Mouse (Mus musculus) heart, embryonic 14.5 days (tissue): ENCODE results near the gene Gna15. TPM values are rescaled to one million over a fixed set of nuclear protein-coding genes. Genes with fewer than 3 reads are reported as not detected.

Experiments
- ATAC-seq: fragments of 200-750 bp; cut with Nextera tagmentation; 2 replicates; pipeline ENCODE4 v1.8.0; 2017; ENCODE audit warnings: low read depth, moderate TSS enrichment; ENCODE audit not compliant: insufficient number of reproducible peaks, insufficient read depth, low FRiP score
- H3K27ac ChIP-seq, 2 experiments: fragments of 200-500 bp in 1 of 2; fragments of 300-500 bp in 1 of 2; sonication (generic) in 1 of 2; replicated peaks in 1 of 2; 2 replicates each; pipeline ENCODE4 v1.5.1; 2012 to 2014; ENCODE audit warnings: low read depth in 2 of 2, low read length in 2 of 2, control low read depth in 1 of 2, mild to moderate bottlenecking in 1 of 2, mixed read lengths in 1 of 2; ENCODE audit not compliant: control insufficient read depth in 1 of 2, insufficient read depth in 1 of 2
- H3K27me3 ChIP-seq: fragments of 300-500 bp; sonication (generic); 2 replicates; pipeline ENCODE4 v1.6.1; 2014; ENCODE audit warnings: mild to moderate bottlenecking, low read length, control low read depth; ENCODE audit not compliant: control insufficient read depth, insufficient read depth
- H3K36me3 ChIP-seq: fragments of 300-500 bp; sonication (generic); 2 replicates; pipeline ENCODE4 v1.6.1; 2014; ENCODE audit warnings: mild to moderate bottlenecking, control low read depth, low read length, mixed read lengths; ENCODE audit not compliant: control insufficient read depth, insufficient read depth
- H3K4me1 ChIP-seq, 2 experiments: fragments of 200-500 bp in 1 of 2; fragments of 300-500 bp in 1 of 2; sonication (generic) in 1 of 2; 2 replicates each; pipeline ENCODE4 v1.6.1; 2012 to 2014; ENCODE audit warnings: low read length in 2 of 2, control low read depth in 1 of 2, mixed read lengths in 1 of 2; ENCODE audit not compliant: control insufficient read depth in 2 of 2, insufficient read depth in 2 of 2
- H3K4me2 ChIP-seq: fragments of 300-500 bp; sonication (generic); 2 replicates; pipeline ENCODE4 v1.6.1; 2014; ENCODE audit warnings: mild to moderate bottlenecking, low read length
- H3K4me3 ChIP-seq, 2 experiments: fragments of 200-500 bp in 1 of 2; fragments of 300-500 bp in 1 of 2; sonication (generic) in 1 of 2; 2 replicates each; pipeline ENCODE4 v1.5.1; 2012 to 2014; ENCODE audit warnings: low read length in 2 of 2, mild to moderate bottlenecking in 2 of 2, control low read depth in 1 of 2, low read depth in 1 of 2, moderate library complexity in 1 of 2; ENCODE audit not compliant: control insufficient read depth in 1 of 2, insufficient read depth in 1 of 2
- H3K9ac ChIP-seq: fragments of 300-500 bp; sonication (generic); 2 replicates; pipeline ENCODE4 v1.6.1; 2014; ENCODE audit warnings: mild to moderate bottlenecking, low read length
- H3K9me3 ChIP-seq: fragments of 300-500 bp; sonication (generic); 2 replicates; pipeline ENCODE4 v1.6.1; 2016; ENCODE audit warnings: low read length, control low read depth; ENCODE audit not compliant: control insufficient read depth
- WGBS: fragments of 180-500 bp; shearing (Covaris S2); extraction: QIAGEN DNeasy Blood & Tissue Kit; methylation state at CpG from one replicate; pipeline ENCODE4 v1.1.7; 2014; 5-methylcytosine and 5-hydroxymethylcytosine counted together
- polyA plus RNA-seq: library from polyadenylated mRNA; unstranded; fragments of >200 nt; fragmentation: Nextera tagmentation; extraction: Ambion mirVana; gene quantifications from 2 replicates; pipeline ENCODE4 v1.2.1, GENCODE M21; 2014

Gna15 gene
- polyA plus RNA-seq, 1 experiment from 2014 or later: 0.89 TPM

DNA sequence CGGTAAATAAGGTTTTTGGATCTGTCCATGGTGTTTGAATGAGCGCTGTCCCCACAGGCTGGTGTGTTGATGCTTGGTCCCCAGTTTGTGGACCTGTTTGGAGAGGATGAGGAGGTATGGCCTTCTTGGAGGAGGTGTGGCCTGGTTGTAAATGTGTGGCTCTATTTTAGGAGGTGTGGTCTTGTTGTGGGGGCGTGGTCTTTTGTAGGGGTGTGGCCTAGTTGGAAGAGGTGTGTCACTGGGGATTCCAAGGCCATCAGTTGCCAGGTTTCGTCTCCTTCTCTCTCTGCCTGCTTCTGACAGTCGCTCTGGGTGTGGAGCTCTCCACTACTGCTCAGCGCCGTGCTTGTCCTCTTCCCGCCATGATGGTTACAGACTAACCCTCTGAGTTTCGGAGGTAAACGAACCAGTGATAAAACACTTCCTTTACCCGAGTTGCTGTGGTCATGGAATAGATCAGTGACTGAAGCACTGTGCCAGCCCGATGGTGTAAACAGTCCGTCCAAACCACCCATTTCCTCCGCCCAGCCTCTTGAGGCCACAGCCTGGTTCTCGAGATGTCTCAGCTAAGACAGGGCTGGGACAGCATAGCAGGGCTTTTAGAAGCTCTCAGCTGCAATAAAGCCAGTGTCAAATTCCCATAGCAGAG is 18.9 kb downstream of the Gna15 start:
- Histone ChIP-seq H3K27me3 (peaks cover 11% of the 10 kb centered on the region), H3K9ac (no peak overlapping the region), H3K4me3 (no peak overlapping the region), H3K9me3 (no peaks in the 10 kb centered on the region), H3K4me1 (no peaks in the 10 kb centered on the region; a peak in 1 of 4 replicates), H3K36me3 (no peaks in the 10 kb centered on the region), H3K27ac (no peak overlapping the region), H3K4me2 (no peak overlapping the region)
- WGBS: 72% methylated on average over 15 of the region's 15 CpGs
- ATAC-seq: no peak

DNA sequence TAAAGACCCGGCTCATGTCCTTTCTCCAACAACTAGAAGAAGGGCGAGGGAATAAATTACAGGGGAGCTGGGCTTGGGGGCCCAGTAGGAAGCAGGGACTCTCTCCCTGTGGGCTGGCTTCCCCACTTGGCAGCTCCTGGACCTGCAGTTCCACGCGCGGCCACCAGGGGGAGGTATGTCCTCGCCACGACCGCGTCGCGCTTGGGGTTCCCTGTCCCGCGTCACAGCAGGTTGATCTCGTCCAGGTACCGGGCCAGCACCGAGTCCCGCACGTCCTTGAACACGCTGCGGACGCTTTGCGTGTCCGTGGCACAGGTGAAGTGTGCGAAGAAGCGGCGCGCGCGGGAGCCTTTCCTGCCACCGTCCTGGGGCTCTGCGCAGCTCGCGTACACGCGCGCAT is 21.4 kb downstream of the Gna15 start:
- no peaks in the 10 kb centered on the region for H3K36me3 ChIP-seq
- H3K4me2 ChIP-seq: peak overlapping the region; percentile 69
- no peaks in the 10 kb centered on the region for H3K9me3 ChIP-seq
- no peak overlapping the region for H3K27ac ChIP-seq
- peak overlapping the region; percentile 35 for H3K4me3 ChIP-seq
- 11% methylated on average over 36 of the region's 36 CpGs for WGBS
- H3K4me1 ChIP-seq: no peaks in the 10 kb centered on the region; a peak in 1 of 4 replicates
- H3K9ac ChIP-seq: peak overlapping the region; percentile 48
- H3K27me3 ChIP-seq: peaks cover 11% of the 10 kb centered on the region
- 0 out of 2 replicates have a peak, but pooled peaks have one; percentile 34 for ATAC-seq

DNA sequence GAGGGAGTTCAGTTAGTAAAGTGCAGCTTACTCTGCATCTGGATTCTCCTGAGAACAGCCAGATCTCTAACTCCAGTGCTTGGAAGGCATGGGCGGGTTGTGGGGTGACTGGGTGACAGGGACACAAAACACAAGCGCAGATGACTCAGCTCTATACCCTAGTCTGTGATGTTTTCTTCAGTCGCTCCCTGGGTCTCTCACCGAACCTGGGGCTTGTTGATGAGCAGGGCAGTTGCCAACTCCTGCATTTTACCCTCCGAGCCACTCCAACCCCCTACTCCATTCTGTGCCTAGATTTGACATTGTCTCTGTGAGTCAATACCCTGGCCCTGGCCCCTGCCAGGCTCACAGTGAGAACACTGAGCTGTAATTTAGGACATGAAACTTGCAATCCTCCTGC is 22.2 kb downstream of the Gna15 start:
- 81% methylated on average over 5 of the region's 5 CpGs for WGBS

DNA sequence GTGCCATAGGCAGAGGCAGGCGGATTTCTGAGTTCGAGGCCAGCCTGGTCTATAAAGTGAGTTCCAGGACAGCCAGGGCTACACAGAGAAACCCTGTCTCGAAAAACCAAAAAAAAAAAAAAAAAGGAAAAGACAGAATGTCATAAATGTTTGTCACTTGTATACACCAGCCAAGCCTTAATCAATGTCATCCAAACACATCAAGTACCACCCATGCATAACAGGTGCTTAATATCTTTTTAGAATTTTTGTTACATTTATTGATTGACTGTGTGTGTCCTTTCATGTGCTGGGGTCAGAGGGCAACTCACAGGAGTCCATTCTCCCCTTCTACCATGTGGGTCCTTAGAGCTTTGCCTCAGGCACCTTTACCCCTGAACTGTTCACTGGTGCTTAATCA is 24.0 kb downstream of the Gna15 start, which contains the start of gene S1pr4:
Gene S1pr4, minus strand, starts transcription at position 101 of the 400 bp plus-strand sequence.
- Histone ChIP-seq H3K4me3 (no peak within 1 kb of the TSS), H3K9me3 (no peaks in the 10 kb centered on the region), H3K9ac (no peak within 1 kb of the TSS), H3K4me1 (peaks cover 5% of the 10 kb centered on the region in 2 experiments; a peak in 3 of 4 replicates), H3K27ac (no peak within 1 kb of the TSS), H3K4me2 (no peak within 1 kb of the TSS), H3K27me3 (peaks cover 11% of the 10 kb centered on the region), H3K36me3 (no peaks in the 10 kb centered on the region)
- no peak for ATAC-seq
- WGBS: 83% methylated on average over 3 of the region's 3 CpGs

More for the DNA sequence above, 22.2 kb downstream of the Gna15 start:
- Histone ChIP-seq H3K27me3 (peaks cover 11% of the 10 kb centered on the region), H3K9ac (no peak overlapping the region), H3K9me3 (no peaks in the 10 kb centered on the region), H3K4me3 (no peak overlapping the region), H3K36me3 (no peaks in the 10 kb centered on the region), H3K4me2 (no peak overlapping the region), H3K27ac (no peak overlapping the region), H3K4me1 (no peaks in the 10 kb centered on the region; a peak in 1 of 4 replicates)
- ATAC-seq: no peak

DNA sequence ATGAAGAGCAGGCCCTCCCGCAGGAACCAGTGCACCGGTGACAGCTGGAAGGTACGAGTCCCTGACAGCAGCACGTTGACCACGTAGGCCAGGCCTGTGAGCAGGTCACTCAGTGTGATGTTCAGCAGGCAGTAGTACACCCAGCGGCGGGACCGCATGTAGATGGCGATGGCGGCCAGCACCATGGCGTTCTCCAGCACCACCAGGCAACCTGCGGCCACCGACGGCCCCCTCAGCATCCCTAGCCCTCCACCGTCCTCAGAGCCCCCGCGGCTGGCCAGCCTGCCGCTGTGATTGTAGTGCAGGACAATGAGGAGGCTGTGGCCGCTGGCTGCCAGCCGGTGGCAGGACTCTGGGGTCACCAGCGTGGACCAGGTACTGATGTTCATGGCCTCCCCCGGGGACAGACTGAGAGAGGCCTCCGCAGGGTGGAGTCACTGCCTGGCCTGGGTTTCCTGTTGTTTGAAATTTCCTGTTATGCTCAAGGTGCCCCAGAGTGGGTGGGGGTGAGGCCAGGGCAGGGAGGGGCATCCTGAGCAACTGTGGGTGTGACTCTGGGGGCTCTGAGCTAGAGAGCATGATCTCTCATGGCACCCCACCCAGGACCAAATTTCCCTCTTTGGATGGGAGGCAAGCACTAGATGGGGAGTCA is 24.6 kb downstream of the Gna15 start:
- H3K4me2 ChIP-seq: no peak overlapping the region

DNA sequence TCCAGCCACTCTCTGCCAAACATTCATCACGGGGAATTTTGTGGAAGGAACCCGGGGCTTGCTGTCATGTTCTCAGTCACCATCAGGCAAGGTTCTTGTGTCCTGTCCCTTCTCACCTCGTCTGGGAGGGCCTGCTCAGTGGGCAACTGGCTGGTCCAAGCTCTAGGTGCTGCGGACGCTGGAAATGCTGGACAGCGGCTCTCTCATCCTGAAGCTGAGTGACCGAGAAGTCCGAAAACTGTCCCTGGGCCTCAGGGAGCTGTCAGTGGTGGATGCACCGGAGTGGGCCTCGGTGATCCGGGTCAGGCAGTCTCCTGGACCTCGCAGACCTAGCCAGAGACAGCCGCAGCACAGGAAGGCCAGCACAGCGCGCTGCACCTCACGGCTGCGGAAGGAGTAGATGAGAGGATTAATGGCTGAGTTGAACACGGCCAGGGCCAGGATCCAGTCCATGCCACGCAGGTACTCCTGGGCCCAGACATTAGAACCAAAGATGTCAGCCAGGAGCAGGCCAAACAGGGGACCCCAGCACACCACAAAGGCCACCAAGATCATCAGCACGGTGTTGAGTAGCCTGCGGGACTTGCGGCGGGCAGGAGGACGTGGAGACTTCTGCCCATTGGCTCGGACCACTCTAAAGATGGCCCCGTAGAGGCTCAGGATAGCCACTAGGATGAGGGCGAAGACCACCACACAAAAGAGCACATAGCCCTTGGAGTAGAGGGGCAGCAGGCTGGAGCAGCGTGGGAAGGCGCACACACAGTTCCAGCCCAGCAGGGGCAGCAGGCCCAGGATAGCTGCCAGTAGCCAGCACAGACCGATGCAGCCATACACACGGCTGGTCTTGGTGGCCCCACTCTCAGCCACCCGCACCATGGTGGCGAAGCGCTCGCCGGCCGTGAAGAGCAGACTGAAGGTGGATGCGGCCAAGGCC is 25.4 kb downstream of the Gna15 start:
- peaks cover 9 to 12% of the 10 kb centered on the region in 2 experiments; a peak in 3 of 4 replicates for H3K4me1 ChIP-seq
- H3K36me3 ChIP-seq: no peaks in the 10 kb centered on the region
- ATAC-seq: no peak
- no peak overlapping the region for H3K9ac ChIP-seq
- 79% methylated on average over 38 of the region's 38 CpGs for WGBS
- no peak overlapping the region for H3K4me2 ChIP-seq
- no peaks in the 10 kb centered on the region for H3K9me3 ChIP-seq
- H3K27me3 ChIP-seq: peaks cover 7% of the 10 kb centered on the region
- H3K4me3 ChIP-seq: no peak overlapping the region
- H3K27ac ChIP-seq: no peak overlapping the region

More for the DNA sequence above, 24.6 kb downstream of the Gna15 start:
- H3K27me3 ChIP-seq: peaks cover 11% of the 10 kb centered on the region
- no peak overlapping the region for H3K27ac ChIP-seq
- peaks cover 9 to 12% of the 10 kb centered on the region in 2 experiments; a peak in 3 of 4 replicates for H3K4me1 ChIP-seq
- no peak overlapping the region for H3K9ac ChIP-seq
- ATAC-seq: no peak
- H3K9me3 ChIP-seq: no peaks in the 10 kb centered on the region
- H3K36me3 ChIP-seq: no peaks in the 10 kb centered on the region
- H3K4me3 ChIP-seq: no peak overlapping the region
- 65% methylated on average over 23 of the region's 23 CpGs for WGBS
